Mouse (Mus musculus) left cerebral cortex, adult 2 months (tissue): ENCODE data around the gene Aanat. TPM values are rescaled to one million over a fixed set of nuclear protein-coding genes. Genes with fewer than 3 reads are reported as not detected.

Experiments
- DNase-seq, 2 experiments: peaks; one replicate each; pipeline ENCODE4 v3.0.0; 2021 to 2022; ENCODE audit warnings: low spot score in 2 of 2, mixed read lengths in 1 of 2; ENCODE audit errors: extremely low spot score in 1 of 2
- H3K27ac ChIP-seq: fragments of 200-600 bp; 2 replicates; pipeline ENCODE4 v1.8.1; 2022
- H3K4me3 ChIP-seq: fragments of 200-600 bp; 2 replicates; pipeline ENCODE4 v1.8.1; 2022
- CTCF ChIP-seq: fragments of 200-600 bp; IDR thresholded peaks from 2 replicates; pipeline ENCODE4 v1.8.1; 2022; ENCODE audit warnings: antibody characterized with exemption, mild to moderate bottlenecking, moderate library complexity
- intact Hi-C: fragments of 180-260 bp; cut with DNase I; formaldehyde crosslinking; loops from one replicate; pipeline ENCODE4 v1.15.1; 2025
- total RNA-seq, 2 experiments: library from RNA; stranded (reverse); gene quantifications; 2 replicates each; pipeline ENCODE4 v1.2.3; 2021

Aanat gene
- total RNA-seq, 2 experiments from 2014 or later: 1.3 to 2.2 TPM

DNA sequence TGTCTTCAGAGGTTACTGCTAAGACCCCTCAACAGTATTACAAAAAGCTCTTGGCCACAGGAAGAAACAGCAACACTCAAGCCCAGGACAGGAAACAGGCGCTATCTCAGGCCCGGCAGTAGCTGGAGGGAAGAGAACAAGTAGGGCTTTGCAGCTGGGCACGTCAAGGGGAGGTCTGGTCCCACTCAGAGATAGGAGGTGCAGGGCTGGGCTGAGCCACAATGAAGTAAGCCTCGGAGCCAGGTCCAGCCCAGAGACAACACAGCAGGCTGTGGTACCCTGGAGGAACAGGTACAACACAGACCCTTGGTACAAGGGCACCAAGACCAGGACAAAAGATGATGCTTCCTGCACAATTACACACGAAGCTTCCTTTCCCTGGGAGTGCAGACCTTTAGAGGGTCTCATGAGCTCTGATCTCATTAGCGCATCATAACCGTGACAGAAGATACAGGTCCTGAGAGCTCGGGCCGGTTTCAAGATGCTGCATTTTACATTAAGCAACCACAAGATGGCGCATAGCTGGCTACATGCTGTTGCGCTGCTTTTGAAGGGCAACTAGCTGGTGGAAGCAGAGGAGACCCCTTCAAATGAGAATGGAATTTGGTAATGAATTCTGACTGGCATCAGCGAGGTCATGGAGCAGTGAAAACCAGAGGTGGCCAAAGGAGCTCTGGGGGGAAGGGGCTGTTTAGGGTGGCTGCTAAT lies 31.9 kb upstream of the Aanat start:
- peak; percentile 76 for TF ChIP-seq CTCF
- Histone ChIP-seq H3K4me3 (no peak overlapping the region), H3K27ac (no peak overlapping the region)
- DNase-seq: no peak
- intact Hi-C loops: loop anchor here (1.0 kb wide), 1 partner anchor 74 kb away; no protein-coding TSS in a partner anchor

DNA sequence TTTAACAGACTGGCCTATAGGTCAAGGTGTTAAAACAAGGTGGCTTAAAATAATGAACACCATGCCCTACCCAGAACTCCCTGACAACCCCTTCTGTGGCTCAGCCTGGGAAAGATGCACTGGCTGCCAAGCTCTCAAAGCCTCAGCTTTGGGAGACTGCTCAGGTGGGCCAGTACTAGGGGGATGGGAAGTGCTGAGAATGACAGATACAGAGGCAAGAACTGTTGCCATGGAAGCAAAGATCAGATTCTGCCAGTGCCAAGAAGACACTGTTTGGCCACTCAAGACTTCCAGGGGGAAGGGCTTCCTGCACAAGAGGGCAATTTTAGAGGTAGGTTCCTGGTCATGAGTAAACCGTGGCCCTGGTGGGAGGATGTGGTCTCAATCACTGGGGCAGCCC lies 30.7 kb upstream of the Aanat start:
- no peak for TF ChIP-seq CTCF
- Histone ChIP-seq H3K27ac (no peak overlapping the region), H3K4me3 (no peak overlapping the region)
- intact Hi-C loops: no loop called here
- DNase-seq: no peak

DNA sequence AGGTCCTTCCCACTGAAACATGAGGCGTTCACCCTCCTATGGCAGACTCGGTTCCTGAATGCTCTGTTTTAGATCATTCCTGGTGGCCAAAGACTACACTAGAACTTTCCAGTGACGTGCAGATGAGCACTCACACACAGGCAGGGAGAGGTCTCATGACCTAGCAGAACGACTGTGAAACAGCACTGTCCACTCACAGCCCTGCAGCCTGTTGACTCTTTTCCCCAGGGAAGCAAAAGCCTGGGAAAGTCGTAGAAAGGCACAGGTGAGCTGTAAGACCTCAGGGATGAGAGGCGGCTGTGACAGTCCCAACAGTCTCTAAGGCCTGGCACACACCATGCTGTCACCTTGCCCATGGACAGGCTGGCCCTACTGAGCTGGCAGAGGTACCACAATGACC lies 29.9 kb upstream of the Aanat start:
- no peak overlapping the region for H3K4me3 ChIP-seq
- intact Hi-C loops: no loop called here
- DNase-seq: no peak
- no peak for TF ChIP-seq CTCF
- no peak overlapping the region for H3K27ac ChIP-seq

DNA sequence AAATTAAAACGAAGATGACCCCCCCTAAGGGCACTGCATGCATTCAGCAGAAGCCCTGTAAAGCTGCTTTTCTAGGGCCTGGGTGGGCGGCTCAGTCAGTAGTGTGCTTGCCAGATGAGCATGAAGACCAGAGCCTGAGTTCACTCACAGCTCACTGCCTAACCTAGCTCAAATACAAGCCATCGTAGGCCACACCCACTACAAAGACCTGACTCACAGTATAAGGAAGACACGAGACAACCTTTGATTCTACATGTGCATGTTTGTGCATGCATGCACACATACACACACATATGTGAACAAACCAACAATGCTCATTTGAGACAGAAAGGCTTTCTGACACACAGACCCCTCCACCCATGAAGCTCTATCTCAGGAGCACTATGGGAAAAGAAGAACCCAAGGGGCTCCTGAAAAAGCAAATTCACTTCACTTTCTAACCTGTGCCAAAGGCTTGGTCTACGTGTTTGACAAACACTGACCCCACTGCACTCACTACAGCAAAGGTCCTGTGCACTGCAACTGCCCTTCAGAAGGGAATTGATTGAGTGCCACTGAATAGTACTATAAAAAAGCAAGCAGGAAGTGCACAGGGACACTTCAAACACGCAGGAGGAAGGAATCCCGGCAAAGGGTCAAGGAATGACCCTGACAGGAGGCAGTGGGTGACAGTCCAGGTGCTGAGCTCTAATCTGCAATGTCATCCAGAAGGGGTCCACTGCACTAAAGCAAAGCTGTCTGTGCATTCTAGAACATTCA lies 20.8 kb upstream of the Aanat start:
- Histone ChIP-seq H3K4me3 (no peak overlapping the region), H3K27ac (no peak overlapping the region)
- no peak for DNase-seq
- no peak for TF ChIP-seq CTCF
- intact Hi-C loops: no loop called here

DNA sequence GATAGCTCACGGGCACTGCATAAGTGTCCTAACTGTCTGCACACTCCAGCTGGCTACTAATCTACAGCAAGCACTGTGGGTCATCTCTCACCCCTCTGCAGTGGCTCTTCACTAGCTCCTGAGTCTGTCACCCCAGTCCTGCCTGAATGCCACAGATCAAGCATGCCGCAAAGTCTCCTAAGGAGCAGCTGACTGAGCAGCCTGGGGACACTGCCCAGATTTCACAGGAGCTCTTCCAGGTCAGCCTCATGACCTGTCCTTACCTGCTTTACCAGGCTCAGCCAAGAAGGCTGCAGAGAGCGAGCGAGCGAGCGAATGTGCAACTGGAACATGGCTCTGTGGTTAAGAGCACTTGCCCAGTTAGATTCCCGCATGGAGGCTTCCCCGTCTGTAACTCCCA lies 18.7 kb upstream of the Aanat start:
- intact Hi-C loops: no loop called here
- no peak for TF ChIP-seq CTCF
- DNase-seq: no peak
- Histone ChIP-seq H3K4me3 (no peak overlapping the region), H3K27ac (no peak overlapping the region)

DNA sequence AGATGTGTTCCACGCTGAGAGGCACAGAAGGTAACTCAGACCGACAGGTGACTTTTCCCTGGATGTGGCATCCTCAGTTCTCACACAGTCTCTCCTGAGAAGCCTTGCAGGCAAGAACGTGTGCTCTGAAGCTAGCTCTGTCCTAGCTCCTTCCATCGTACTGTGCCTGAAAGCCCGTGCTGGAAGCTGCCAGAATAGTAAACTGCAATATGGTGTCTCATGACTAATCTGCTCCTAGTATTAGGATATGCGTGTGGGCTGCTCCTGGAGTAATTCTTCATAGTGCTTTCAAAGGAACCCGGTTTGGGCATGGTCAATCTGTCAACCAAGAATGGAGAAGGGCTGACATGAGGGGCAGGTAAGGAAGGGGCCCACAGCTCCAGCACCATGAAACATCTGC lies 15.4 kb upstream of the Aanat start:
- no peak overlapping the region for H3K27ac ChIP-seq
- no peak for TF ChIP-seq CTCF
- no peak overlapping the region for H3K4me3 ChIP-seq
- DNase-seq: no peak
- intact Hi-C loops: no loop called here

DNA sequence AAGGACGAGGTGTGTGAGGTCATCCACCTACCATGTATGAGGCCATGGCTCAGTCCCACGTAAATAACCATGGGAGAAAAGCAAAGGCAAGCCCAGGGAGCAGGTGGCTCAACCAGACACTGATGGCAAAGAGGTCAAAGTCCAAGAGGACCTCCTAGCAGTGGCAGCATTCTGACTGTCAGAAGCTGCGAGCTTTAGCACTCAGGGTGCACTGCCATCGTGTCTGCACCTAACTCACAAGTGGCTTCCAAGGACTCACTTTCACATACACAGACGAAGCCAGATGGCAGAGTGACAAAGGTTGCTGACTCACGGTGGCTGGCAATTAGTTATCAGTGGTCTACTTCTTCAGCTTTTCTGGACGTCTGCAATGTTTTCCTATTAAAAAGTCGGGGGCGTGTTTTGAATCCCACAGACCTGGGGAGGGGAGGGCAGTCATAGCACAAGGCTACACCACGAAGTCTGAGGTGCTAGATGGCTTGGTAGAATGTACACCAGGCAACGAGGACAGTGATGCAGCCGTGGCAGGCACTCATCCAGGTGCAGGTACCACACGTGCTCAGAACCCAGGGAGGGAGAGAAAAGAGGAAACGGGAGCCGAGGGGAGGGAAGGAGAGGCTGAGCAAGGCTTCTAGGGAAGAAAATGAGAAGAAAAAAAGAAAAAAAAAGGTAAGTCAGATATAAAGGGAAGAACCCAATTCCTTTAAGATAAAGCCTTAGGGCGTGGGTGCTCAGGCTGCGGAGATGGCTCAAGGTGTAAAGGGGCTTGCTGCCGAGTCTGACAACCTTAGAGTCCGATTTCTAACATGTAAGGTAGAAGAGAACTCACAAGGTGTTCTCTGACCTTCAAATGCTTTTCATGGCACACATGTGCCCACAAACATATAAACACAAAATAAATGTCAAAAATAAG lies 14.2 kb upstream of the Aanat start:
- Histone ChIP-seq H3K27ac (peak overlapping the region; percentile 82), H3K4me3 (no peak overlapping the region)
- no peak for TF ChIP-seq CTCF
- no peak for DNase-seq
- intact Hi-C loops: no loop called here

DNA sequence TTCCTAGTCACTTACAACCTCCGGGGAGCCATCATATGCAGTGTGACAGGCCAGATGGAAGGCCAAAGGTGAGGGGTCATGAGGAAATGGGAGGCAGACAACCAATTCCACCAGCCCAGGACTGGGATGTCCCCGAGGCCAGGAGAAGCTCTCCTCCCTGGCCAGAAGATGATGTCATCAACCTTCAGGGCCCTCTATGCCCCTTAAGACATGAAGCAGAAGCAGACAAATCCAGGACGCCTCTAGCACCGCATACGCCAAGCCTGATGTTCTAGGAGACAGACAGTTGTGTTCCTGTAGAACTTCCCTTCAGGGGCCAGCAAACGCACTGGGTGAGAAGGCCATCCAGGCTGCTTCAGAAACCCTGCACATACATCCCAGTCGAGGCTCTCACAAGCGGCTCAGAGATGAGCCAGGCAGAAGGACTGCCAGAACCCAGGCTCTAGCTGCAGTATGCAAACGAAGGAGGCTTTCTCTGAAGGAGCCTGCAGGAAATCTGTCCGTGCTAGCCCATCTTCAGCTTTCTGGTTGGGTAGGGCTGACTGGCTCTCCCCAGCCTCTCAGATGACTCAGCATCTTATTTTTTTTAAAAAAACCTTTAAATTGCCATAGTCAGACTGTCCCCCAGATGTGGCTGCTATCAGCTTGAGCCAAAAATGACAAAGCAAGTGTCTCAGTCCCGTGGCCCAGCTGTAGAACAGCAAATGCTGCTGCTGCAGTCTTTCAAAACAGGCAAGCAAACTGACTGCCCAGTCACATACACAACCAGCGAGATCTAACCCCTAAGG lies 13.3 kb upstream of the Aanat start:
- H3K4me3 ChIP-seq: no peak overlapping the region
- intact Hi-C loops: no loop called here
- no peak for TF ChIP-seq CTCF
- DNase-seq: peak; percentile 28 to 45
- peak overlapping the region; percentile 82 for H3K27ac ChIP-seq

DNA sequence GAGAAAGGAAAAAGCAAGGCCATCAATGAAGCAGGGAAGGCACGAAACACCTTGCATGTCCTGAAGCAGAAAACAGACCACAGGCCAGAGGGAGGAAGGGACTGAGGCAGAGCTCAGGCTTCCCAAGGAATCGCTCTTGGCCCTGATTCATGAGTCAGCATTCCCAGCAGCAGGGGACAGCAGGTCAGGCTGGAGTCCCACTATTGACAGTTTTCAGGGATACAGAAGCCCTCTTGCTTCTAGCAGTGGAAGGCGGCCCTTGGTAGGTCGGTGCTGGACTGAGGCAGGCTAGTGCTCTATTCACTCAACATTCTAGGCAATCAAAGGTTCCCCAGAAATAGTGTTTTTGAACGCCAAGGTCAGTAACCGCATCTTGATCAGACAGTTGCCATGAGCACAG lies 11.7 kb upstream of the Aanat start:
- intact Hi-C loops: no loop called here
- no peak for DNase-seq
- no peak for TF ChIP-seq CTCF
- no peak overlapping the region for H3K4me3 ChIP-seq
- no peak overlapping the region for H3K27ac ChIP-seq

DNA sequence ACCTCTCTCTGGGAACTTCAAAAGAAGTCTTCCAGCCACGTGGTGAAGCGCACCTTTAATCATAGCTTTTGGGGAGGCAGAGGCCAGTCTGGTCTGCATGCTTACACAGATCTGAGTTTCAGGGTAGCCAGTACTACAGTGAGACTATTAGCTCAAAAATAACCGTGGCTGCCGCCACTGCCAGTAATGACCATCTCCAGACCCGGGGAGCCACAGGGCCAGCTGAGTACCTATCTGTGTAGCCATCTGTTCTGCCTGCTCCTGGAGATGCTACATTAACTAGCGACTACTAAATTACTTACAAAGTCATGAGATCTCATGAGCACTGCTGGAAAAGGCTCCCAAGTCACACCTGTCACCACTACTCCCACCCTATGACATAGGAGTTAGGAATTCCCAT lies 11.2 kb upstream of the Aanat start:
- no peak overlapping the region for H3K27ac ChIP-seq
- H3K4me3 ChIP-seq: no peak overlapping the region
- intact Hi-C loops: no loop called here
- TF ChIP-seq CTCF: no peak
- DNase-seq: no peak

DNA sequence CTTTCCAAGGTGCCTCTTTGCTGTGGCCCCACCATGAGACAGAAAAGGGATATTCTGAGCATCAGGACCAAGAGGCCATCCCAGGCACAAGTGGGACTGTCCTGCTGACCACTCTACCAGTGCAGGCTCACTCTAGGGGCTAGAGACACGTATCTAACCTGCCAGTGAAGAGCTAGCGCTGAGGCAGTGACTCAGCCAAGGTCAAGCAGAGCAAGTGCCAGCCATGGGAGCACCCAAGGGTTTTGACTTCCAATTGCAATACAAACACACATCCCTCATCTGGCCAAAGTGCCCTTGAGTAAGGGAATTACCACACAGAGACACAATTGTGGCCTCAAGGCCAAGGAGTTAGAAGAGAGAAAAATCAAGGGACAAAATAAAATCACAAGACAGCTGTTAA lies 10.8 kb upstream of the Aanat start:
- Histone ChIP-seq H3K4me3 (no peak overlapping the region), H3K27ac (no peak overlapping the region)
- DNase-seq: no peak
- intact Hi-C loops: no loop called here
- no peak for TF ChIP-seq CTCF

DNA sequence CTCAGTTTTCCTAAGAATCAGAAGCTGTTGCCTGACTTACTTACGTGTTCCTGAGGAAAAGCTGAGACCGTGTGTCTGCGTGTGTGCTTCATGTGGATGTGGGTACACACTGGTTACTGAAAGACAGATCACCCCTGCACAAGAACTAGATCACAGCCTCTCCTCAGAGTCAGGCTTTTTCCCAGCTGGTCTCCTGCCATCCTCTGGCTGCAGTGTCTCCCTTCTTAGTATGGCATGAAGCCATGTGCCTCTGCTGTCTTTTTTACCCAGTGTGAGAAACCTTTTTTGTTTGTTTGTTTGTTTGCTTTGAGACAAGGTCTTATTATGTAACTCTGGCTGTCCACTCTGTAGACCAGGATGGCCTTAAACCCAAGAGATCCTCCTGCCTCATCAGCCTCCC lies 7.0 kb upstream of the Aanat start:
- intact Hi-C loops: no loop called here
- TF ChIP-seq CTCF: no peak
- Histone ChIP-seq H3K4me3 (no peak overlapping the region), H3K27ac (no peak overlapping the region)
- DNase-seq: no peak
